Mouse (Mus musculus) ES-Bruce4 (cell line): ENCODE results near the gene Tmem117. TPM values are rescaled to one million over a fixed set of nuclear protein-coding genes. Genes with fewer than 3 reads are reported as not detected.

Experiments
- H3K27ac ChIP-seq: 2 replicates; pipeline ENCODE4 v1.5.1; 2012; ENCODE audit warnings: low read length, inconsistent platforms; ENCODE audit not compliant: insufficient read depth
- H3K27me3 ChIP-seq: 2 replicates; pipeline ENCODE4 v1.6.1; 2012; ENCODE audit warnings: mild to moderate bottlenecking, low read length, inconsistent platforms; ENCODE audit not compliant: control insufficient read depth, poor library complexity, insufficient read depth, severe bottlenecking
- H3K36me3 ChIP-seq: 2 replicates; pipeline ENCODE4 v1.6.1; 2012; ENCODE audit warnings: inconsistent platforms, mild to moderate bottlenecking, low read length, moderate library complexity; ENCODE audit not compliant: control insufficient read depth, poor library complexity, insufficient read depth, severe bottlenecking
- H3K4me1 ChIP-seq: one replicate; pipeline ENCODE4 v1.8.1; 2011; ENCODE audit warnings: low read length; ENCODE audit not compliant: control insufficient read depth, insufficient read depth
- H3K4me3 ChIP-seq: 2 replicates; pipeline ENCODE4 v1.5.1; 2011; ENCODE audit warnings: low read depth, mild to moderate bottlenecking, low read length
- H3K9ac ChIP-seq: 2 replicates; pipeline ENCODE4 v1.6.1; 2012; ENCODE audit warnings: low read depth, mild to moderate bottlenecking, inconsistent platforms; ENCODE audit not compliant: poor library complexity, severe bottlenecking
- H3K9me3 ChIP-seq: replicated peaks from 2 replicates; pipeline ENCODE4 v1.6.1; 2012; ENCODE audit warnings: mild to moderate bottlenecking, low read length, inconsistent platforms; ENCODE audit not compliant: control insufficient read depth, poor library complexity, insufficient read depth, severe bottlenecking
- CTCF ChIP-seq: IDR thresholded peaks from one replicate; pipeline ENCODE4 v1.8.1; 2011; ENCODE audit warnings: low read depth, low read length
- EP300 ChIP-seq: IDR thresholded peaks from 2 replicates; pipeline ENCODE4 v1.6.1; 2011; ENCODE audit warnings: low read depth, low read length; ENCODE audit not compliant: insufficient read depth
- POLR2A ChIP-seq: IDR thresholded peaks from one replicate; pipeline ENCODE4 v1.8.1; 2011; ENCODE audit warnings: low read length; ENCODE audit not compliant: insufficient read depth
- polyA plus RNA-seq: library from polyadenylated mRNA; stranded (reverse); fragments of >200 nt; gene quantifications from 2 replicates; pipeline ENCODE4 v1.2.4, GENCODE M21; 2011; ENCODE audit warnings: low read depth; ENCODE audit not compliant: missing spikeins, insufficient read depth, insufficient read length

Tmem117 gene
- polyA plus RNA-seq, 1 experiment, result 1.2 TPM

DNA sequence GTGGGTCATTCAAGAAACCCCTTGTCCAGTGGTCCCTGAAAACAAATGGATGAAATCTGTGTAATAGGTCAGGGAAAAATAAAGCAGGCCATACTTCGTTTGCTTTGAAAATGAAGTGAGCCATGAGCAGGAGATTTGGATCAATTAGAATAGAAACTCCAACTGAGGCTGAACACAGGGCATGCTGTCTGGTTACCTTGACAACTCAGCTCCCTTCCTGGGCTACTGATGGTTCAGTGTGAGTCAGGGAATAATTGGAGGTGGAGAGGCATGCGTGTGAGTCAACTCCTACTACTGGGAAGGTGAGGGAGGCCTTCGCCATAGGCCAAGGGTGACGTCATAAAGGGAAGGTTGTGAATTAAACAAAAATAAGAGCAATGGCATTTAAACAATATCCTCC lies 103.1 kb downstream of the Tmem117 start:
- Histone ChIP-seq H3K9me3 (no peaks in the 10 kb centered on the region), H3K27me3 (no peaks in the 10 kb centered on the region), H3K27ac (no peak overlapping the region), H3K4me1 (no peaks in the 10 kb centered on the region), H3K4me3 (no peak overlapping the region), H3K9ac (no peak overlapping the region), H3K36me3 (no peaks in the 10 kb centered on the region)
- no peak for TF ChIP-seq CTCF
- TF ChIP-seq POLR2A, result no peak
- no peak for TF ChIP-seq EP300

DNA sequence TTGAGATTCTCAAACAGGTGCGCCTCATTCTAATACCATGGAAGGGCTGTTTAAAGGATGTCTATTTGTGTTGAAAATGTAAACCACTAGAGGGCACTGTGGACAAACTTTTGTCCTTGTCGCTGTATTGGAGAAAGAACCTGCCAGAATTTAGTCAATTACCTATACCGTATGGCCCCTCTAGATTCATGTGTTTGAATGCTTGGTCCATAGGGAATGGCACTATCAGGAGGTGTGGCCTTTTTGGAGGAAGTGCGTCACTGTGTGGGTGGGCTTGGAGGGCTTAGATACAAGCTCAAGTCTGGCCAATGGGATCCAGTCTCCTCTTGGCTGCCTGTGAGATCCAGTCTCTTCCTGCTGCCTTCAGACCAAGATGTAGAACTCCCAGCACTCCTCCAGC lies 140.2 kb downstream of the Tmem117 start:
- H3K9me3 ChIP-seq, result no peaks in the 10 kb centered on the region
- TF ChIP-seq POLR2A (no peak), CTCF (no peak), EP300 (no peak)
- no peaks in the 10 kb centered on the region for H3K36me3 ChIP-seq
- no peak overlapping the region for H3K9ac ChIP-seq
- no peaks in the 10 kb centered on the region for H3K4me1 ChIP-seq
- H3K4me3 ChIP-seq, result no peak overlapping the region
- H3K27me3 ChIP-seq, result no peaks in the 10 kb centered on the region
- H3K27ac ChIP-seq, result no peak overlapping the region

DNA sequence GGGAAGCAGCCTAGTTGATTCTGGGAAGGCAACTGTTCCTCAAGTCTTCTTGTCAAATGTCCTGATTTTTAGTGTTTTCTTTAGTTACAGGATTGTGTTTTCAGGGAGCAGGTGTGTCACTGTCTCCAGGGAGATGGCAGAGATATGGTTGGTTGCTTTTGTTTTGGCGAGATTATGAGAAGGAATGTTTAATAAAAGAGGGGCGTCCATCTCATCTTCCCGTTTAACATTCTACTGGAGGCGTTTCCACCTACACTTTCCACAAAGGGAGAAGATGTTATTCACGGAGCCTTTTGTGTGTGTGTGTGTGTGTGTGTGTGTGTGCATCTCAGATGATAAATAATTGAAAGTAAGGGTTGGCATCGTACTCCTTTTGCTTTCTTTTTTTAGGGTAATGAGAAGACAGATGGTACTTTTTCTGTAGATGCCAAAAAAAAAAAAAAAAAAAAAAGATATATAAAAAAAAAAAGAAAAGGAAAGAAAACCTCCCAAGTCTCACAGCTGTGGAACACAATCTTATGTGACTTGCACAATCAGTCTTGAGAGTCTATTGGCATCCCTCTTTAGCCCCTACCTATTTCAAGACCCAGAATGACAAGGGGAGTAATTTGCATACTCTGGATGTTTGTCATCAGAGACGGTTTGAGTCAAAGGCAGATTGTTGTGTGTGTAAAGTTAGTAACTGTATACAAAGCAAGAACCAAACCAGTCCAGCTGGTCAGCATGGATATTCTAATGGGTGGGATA lies 142.0 kb downstream of the Tmem117 start:
- H3K27ac ChIP-seq, result no peak overlapping the region
- no peaks in the 10 kb centered on the region for H3K36me3 ChIP-seq
- H3K9me3 ChIP-seq, result no peaks in the 10 kb centered on the region
- H3K4me1 ChIP-seq, result no peaks in the 10 kb centered on the region
- H3K9ac ChIP-seq, result no peak overlapping the region
- H3K27me3 ChIP-seq, result no peaks in the 10 kb centered on the region
- TF ChIP-seq EP300, result no peak
- no peak for TF ChIP-seq POLR2A
- no peak for TF ChIP-seq CTCF
- no peak overlapping the region for H3K4me3 ChIP-seq

DNA sequence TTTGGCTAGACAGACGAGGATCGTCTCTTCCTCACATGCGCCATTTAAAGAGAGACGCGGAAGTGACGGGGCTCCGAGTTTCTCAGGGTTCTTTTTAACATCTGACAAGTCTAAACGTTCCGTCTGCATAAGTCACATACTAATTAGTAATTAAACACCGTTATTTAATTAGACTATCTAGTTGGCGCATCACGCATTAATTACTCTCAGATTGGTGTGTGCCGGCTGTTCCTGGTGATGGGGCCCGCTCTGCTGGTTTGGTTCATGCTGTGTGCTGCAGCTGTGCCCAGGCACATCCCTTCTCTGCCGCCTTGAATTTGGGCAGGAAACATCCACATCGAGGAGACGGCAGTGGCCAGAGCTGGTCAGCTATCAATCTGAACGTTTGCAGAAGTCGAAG lies 142.7 kb downstream of the Tmem117 start:
- H3K4me1 ChIP-seq, result no peaks in the 10 kb centered on the region
- TF ChIP-seq POLR2A (no peak), CTCF (no peak), EP300 (no peak)
- H3K9ac ChIP-seq, result no peak overlapping the region
- no peaks in the 10 kb centered on the region for H3K9me3 ChIP-seq
- H3K36me3 ChIP-seq, result no peaks in the 10 kb centered on the region
- no peak overlapping the region for H3K27ac ChIP-seq
- no peaks in the 10 kb centered on the region for H3K27me3 ChIP-seq
- H3K4me3 ChIP-seq, result no peak overlapping the region

DNA sequence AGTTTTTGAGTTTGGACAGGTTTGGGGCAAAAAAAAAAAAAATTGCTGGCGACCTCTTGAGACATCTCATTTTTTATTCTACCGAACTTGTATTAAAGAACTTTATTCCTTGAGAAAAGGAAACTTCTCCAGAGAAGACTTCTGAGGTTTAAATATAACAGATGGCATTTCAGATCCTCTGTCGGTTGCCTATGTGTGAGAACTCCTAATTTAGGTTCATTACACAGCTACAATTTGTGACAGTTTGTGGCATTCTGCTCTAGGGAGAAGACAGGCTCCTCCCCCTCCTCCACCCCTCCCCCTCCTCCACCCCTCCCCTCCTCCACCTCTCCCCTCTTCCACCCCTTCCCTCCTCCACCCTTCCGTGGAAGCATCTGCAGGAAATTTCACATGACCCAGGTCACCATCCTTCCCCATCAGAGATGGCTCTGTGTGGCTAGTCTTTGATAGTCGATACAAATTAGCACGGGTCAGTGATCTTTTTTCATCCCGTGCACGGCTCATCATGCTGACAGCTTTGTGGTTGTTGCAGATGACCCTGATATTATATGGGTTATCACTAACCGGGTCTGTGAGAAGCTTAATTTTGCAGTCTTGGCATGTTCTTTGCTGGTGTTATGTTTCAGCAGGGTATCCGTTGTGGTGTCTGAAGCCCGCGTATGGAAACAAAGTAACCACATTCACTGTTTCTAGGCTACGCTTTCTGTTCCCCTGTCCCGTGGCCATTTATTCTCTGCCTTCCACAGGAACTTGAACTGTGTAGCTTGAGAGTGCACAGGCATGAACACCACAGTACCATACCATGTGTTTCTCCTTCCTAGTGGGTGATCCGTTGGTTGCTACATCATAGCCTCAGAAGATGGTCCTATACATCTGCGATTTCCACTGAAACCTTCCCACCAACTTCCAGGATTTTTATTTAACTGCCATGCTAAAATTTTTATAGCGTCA lies 147.4 kb downstream of the Tmem117 start:
- Histone ChIP-seq H3K9me3 (no peaks in the 10 kb centered on the region), H3K4me3 (no peak overlapping the region), H3K27me3 (no peaks in the 10 kb centered on the region), H3K4me1 (no peaks in the 10 kb centered on the region), H3K27ac (no peak overlapping the region), H3K9ac (no peak overlapping the region), H3K36me3 (no peaks in the 10 kb centered on the region)
- no peak for TF ChIP-seq EP300
- TF ChIP-seq CTCF, result no peak
- no peak for TF ChIP-seq POLR2A
